Mouse (Mus musculus) frontal cortex, postnatal 10 days (tissue): ENCODE data around the gene Cela3a.

Experiments
- DNase-seq, 2 experiments: peaks; one replicate each; pipeline ENCODE4 v3.0.0; 2022; ENCODE audit warnings: low spot score in 2 of 2, mixed read lengths in 1 of 2

Gene Cela3a

DNA sequence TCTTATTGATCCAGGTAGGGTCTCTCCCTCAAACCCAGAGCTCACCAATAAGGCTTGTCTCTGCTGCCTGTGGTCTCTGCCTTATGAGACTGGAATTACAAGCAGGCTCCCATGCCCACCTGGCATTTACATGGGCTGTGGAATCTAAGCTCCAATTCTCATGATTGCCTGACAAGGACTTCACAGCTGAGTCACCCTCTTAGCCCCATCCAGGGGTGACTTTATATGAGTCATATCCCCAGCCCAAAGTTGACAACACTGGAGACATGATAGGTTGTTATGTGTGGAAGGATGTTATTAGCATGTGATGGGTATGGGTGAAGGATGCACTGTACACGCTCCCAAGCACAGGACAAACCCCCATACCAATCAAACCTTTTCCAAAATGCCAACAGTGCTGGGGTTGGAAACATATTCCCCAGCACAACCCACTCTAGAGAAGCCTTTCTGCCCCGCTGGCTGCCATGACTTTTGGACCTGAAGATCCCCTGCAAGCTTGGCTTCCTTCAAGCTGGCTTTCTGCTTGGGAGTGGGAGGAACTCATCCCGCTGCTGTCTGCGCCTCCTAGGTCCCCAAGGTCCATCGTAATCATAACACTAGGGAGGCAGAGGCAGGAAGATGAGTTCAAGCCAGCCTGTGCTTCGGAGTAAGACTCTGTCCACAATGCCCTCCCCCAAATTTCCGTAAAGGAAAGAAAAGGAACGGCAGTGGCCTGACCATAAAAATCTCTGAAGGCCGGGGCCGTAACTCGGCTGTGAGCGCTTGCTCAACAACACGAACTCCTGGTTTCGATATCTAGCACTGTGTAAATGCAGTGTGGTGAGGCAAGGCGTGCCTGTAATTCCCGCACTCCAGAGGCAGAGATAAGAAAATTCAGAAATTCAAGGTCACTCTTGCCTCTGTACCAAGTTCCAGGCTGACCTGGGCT is 37.7 kb downstream of the Cela3a start:
- no peak for DNase-seq

DNA sequence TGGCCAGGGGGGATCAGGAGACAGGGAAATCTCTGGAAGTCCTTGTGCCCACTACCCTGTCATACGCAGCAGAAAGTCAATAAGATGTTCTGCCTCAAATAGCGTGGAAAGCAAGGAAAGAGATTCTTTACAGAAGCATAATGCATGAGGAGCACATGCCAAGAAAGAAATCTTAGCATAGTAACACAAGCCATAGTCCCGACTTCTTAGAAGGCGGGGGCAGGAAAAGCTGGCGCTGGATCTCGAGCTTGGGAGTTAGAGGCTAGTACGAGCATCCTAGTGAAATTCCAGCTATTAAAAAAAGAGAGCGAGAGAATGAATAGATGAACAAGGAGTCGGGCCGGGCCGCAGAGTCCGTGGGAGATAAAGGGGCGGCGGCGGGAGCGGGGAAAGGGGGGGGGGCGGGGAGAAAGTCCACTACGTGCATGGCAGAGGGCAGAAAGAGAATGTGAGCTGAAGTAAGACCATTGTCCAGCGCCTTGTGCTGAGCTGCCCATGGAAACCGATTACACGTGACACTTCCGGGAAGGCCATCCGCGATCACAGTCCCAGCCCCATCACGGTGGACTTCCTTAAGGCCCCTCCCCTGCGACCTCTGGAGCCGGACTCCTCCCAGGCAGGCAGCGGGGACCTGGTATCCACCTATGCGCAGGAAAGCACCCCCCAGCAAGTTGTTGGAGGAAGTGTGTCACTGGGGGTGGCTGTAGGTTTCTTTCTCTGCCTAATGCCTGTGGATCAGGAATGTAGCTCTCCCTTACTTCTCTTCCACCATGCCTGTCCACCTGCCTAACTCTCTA is 39.4 kb downstream of the Cela3a start:
- DNase-seq, result no peak

DNA sequence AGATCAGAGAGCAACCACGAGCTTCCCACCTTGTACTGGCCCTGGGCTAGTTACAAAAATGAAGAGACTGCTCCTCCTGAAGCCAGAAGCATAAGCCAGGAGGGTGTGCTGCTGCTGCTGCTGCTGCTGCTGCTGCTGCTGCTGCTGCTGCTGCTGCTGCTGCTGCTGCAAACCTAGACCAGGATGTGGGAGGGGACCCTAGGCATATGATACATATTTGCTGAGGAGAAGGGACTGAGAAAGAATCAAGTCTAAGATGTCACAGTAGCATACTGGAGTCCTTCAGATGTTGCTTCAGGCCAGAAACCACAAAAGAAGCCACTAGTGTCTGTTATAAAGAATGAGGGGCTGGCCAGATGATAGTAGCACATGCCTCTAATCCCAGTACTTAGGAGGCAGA is 41.4 kb downstream of the Cela3a start:
- DNase-seq, result no peak

DNA sequence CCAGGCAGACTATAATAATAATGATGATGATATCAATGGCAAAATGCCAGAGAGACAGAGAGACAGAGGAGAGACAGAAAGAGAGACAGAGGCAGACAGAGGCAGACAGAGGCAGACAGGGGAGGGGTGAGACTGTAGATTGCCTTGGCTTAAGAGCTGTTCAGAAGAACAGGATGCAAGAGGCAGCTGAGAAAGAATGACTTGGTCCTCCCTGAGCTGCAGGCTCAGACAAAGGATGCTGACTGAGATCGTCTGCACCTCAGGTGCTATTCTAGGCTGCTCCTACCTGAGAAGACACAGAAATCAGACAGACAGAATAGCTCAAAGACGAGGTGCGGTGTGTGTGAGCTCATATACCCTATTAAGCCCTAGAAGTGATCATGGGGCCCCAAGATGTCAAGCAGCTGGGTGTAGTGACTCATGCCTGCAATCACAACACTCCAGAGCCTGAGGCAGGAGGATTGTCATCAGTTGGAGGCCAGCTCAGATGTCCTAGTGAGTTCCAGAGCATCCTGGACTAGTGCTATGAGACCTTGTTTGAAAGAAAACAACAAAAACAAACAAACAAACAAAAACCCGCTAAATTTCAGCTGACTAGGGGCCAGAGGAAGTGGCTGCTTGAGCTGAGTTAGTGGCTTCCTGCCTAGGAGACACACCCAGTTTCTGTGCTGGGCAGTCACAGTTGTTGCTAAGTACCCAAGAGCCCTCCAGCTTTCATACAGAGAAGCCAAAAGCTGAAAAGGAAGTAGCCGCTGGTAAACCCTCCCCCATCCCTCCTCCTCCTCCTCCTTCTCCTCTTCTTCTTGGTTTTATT is 42.1 kb downstream of the Cela3a start:
- DNase-seq, result no peak

DNA sequence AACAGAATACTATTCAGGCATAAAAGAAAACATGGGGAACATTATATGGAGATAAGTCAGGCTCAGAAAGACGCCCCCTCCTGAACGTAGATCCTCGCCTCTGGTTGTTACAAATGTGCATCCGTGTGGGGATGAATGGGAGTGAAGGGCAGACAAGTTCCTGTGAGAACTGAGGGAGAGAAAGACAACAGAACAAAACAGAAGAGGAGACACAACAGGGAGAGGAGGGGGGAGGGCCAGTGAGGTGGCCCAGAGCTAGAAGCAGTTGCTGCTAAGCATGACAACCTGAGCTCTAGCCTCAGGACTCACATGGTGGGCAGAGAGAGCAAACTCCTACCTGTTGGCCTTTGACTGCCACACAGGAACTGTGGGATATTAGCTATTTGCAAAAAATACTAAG is 43.5 kb downstream of the Cela3a start:
- DNase-seq, result no peak

DNA sequence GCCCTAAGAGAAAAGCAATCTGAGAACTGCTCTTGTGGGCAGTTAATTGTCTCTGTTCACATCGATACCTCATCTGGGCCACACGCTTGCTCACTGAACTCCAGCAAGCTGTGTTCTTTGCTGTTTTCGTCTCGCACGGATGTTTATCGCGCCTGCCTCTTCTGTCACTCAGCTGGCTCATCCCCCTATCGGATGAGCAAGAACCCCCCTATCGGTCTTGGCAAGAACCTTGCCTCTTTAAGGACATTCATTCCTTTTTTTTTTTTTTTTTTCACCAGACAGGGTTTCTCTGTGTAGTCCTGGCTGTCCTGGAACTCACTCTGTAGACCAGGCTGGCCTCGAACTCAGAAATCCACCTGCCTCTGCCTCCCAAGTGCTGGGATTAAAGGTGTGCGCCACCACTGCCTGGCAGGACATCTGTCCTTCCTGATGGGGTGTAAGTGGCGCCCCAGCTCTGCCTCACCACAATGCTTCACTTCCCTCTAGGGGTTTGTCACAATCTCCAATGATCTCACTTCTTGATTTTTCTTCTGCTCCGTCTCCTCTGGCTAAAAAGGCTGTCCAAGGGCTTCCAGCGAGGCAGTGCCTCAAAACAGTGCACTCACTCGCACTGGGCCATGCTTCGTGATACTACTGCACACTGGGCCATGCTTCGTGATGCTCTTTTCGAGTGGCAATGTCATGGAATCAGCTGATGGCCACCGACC is 44.1 kb downstream of the Cela3a start:
- DNase-seq, result no peak

DNA sequence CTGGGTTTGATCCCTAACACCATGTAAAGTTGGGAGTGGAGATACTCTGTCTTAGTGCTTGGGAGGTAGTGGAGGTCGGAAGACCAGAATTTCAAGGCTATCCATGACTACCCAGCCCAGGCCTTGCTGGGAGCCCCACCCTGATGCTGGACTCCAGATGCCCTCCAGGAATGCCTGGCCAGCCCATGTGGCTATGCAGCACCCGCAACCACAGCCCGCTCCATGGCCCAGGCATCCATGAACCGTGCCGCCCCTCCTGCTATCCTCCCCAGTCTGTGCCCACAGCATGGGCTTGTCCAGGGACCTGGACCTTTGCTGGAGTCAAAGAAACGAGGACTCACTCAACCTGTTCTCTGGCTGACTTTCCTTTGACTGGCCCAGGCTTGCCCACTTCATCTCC is 44.8 kb downstream of the Cela3a start:
- no peak for DNase-seq

DNA sequence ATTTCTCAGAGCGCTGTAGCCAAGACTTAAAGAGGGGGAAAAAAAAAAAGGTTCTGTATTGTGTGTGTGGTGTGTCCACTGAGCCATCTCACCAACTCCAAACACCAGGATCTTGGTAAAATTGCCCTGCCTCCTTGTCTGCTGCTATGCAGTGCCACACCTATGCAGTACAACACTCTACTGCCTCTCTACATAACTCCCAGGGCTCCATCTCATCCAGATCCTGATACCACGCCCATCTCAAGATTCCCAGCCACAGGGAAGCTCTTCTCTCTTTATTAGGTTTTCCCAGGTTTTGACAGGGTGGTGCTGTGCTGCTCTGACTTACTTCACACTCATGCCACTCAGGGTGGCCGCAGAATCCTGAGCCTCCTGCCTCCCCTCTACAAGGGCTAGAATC is 48.6 kb downstream of the Cela3a start:
- no peak for DNase-seq

DNA sequence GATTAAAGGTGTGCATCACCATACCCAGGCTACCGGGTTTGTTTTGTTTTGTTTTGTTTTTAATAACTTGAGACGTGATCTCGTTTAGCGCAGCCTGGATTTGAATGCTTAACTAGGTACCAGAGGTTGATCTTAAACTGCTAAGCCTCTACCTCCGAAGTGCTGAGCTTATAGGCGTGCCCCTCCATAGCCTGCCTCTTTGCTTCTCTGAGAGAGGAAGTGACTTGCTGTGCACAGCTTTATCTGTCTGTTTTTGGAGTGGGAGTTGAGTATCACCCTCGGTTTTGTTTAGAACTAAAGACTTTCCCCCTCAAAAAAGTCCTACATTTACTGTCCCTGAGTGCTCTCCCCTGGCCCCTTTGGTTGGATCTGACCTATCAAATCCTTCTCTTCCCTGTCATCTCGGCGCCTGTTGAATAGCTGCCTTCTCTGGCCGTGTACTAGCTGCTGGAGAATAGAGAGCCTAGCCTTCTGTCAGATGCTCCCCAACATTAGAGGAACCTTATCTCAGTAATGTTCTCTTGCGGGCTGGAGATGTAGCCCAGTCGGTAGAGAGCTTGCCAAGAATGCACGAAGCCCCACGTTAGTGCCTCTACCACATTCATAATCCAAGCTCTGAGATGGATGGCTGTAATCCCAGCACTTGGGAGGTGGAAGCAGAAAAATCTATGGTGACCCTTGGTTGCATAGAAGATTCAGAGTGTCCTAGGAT is 51.1 kb downstream of the Cela3a start:
- DNase-seq, result no peak

DNA sequence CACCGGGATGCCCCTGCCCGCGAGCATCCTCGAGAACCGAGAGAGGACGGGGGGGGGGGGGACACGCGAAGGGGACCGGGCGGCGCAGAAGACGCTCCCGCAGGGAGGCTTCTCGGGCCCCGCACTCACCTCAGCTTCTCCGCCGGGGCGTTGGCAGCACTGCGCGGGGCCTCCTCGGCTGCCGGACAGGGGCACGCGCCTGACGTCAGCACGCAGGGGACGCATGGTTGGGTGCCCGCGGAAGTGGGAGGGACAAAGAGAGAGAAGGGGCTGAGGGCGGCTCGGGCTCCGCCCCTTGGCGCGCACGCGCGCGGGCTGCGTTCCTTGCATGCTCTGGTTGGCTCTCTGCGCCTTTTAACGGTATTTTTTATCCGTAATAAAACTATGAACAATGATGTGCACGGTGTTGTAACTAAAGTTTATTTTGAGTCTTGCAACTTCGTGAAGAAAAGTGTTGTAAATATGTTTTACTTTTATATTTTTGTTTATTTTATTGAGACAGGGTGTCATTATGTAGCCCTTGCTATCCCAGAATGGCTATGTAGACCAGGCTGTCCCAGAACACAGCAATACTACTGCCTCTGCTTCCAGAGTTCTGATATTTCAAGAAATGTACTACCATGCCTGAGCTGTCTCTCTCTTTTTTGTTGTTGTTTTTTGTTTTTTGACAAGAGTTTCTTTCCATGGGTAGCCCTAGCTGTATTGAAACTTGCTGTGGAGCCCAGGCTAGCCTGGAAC is 51.9 kb downstream of the Cela3a start, which contains the start of gene Cdc42:
Gene Cdc42 (minus strand): TSS at position 204 of the 738 bp plus-strand sequence.
- peak; percentile 96 to 98 for DNase-seq

DNA sequence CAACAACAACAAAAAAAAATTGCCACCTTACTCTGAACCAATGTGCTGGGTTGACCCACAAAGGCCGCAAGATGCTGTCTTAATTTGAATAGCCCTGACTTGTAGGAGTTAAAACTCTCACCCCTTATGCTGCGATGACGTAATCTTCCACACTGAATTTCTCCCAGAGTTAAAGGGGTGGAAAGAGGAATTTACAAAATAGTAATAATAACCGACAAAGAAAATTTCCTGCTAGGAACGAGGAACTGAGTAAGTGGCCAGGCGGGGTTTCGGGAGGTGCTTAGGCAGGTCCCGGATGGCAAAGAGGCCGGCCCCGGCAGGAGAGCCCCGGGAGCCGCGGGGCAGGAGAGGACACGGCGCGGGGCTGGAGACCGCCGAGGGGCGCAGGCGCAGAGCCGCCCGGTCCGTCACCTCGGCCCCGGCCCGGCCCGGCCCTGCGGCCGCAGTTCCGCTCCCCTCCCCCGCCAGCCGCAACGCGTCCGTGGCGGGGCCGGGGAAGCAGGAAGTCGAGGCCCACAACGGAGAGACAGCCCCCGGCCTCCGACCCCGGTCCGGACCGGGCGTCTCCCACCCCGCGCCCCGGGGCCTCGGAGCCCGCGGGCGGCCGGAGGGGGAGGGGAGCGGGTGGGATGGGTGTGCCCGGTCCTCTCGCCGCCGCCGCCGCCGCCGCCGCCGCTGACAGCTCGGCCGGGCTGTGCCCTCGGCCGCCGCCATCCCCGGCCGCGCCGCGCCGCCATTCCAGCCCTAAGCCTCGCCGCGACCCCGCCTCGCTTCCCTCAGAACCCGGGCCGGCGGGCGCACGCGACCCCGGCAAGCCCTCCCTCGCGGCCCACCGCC is 52.7 kb downstream of the Cela3a start:
- peak; percentile 46 to 57 for DNase-seq
